Mouse (Mus musculus) adrenal gland, adult 10 weeks (tissue): Measurements from ENCODE around the gene Nms. TPM values are rescaled to one million over a fixed set of nuclear protein-coding genes. Genes with fewer than 3 reads are reported as not detected.

Experiments used
- polyA plus RNA-seq: library from polyadenylated mRNA; stranded (reverse); fragments of 350-450 nt; fragmentation: Illumina TruSeq; extraction: RNeasy Lipid Tissue Mini Kit (QIAGEN cat#74804); gene quantifications from one replicate; pipeline ENCODE4 v1.2.3, GENCODE M21; 2014; ENCODE audit warnings: low read depth, low replicate concordance

Nms gene
- polyA plus RNA-seq = not detected

GRCm38 (mm10) chr1:38938849-38939248 is at the start of gene Nms:
Nms (plus strand) TSS chr1:38939149.

GRCm38 (mm10) chr1:38897431-38898248 is 41.3 kb upstream of the Nms start, which contains the start of gene Chst10:
Chst10 (minus strand) TSS chr1:38898161.

GRCm38 (mm10) chr1:38985308-38985707 is 46.4 kb downstream of the Nms start, which contains the start of gene Pdcl3:
Pdcl3 (plus strand) TSS chr1:38985608.

Other genes starting within 250 kb of the Nms start
- gene Lonrf2, start 102.4 kb upstream of the Nms start, polyA plus RNA-seq = 11.8 TPM
- gene Chst10, start 41.0 kb upstream of the Nms start, polyA plus RNA-seq = 1.2 TPM
- gene Pdcl3, start 46.5 kb downstream of the Nms start, polyA plus RNA-seq = 90.0 TPM